ENCODE assay signal across 8 mouse cellular contexts in genomic region chr12:55302485-55303441, GRCm38 (mm10). TPM values are rescaled to one million over a fixed set of nuclear protein-coding genes. Genes with fewer than 3 reads are reported as not detected.
DNase-seq lines count a peak whose midpoint lies in the region; ATAC-seq lines count a peak whose summit lies in the region.

Ppp2r3c (minus strand) TSS chr12:55302998.

- DNase-seq in adipocyte (ENCODE audit: low spot score) = peak; percentile 90
- peak; percentile 97 for DNase-seq in embryo, embryonic 10 days (ENCODE audit: low spot score)
- peak; percentile 82 for DNase-seq in gastrocnemius, postnatal 10 days
- peak; percentile 98 for DNase-seq in induced T-regulatory cell, adult 2 months (ENCODE audit: low read depth)
- peak; percentile 76 to 94 for DNase-seq in left cerebral cortex, adult 9 months (ENCODE audit: low spot score in 2 of 2)
- peak; percentile 81 for DNase-seq in right cerebral cortex, postnatal 14 days
- peak; percentile 84 to 91 for DNase-seq in urinary bladder, postnatal 36 days (ENCODE audit: low spot score in 2 of 2)

- ATAC-seq in megakaryocyte progenitor cell, adult 5-6 weeks (replicated peaks; ENCODE audit: poor library complexity) = peak; percentile 88

RNA-seq across cellular contexts. Expression of gene Ppp2r3c, which starts in this region (rescaled TPM):
- total RNA-seq in gastrocnemius, postnatal 10 days (2021) = 10 to 100 TPM; 10.0 to 11.7 TPM
- 29.9 and 35.3 TPM in 2 replicates for total RNA-seq in megakaryocyte progenitor cell, adult 5-6 weeks (2015)
- 25.2 and 26.0 TPM in 2 replicates for total RNA-seq in megakaryocyte progenitor cell, adult 5-6 weeks (2017)

Comparison
In these comparisons a context has a peak if more than half of its experiments do, and no peak if none do; other contexts are left out.
1. Peak in every context shown above with its lines: DNase-seq and ATAC-seq.